Mouse (Mus musculus) activated CD4-positive, CD25-positive, alpha-beta regulatory T cell, adult 4 months (primary cell): ENCODE measurements around the gene Cep104. TPM values are rescaled to one million over a fixed set of nuclear protein-coding genes. Genes with fewer than 3 reads are reported as not detected.

Experiments
- ATAC-seq: one replicate; pipeline ENCODE4 v1.8.0; 2017
- polyA plus RNA-seq, 2 experiments: library from polyadenylated mRNA; unstranded; fragments of 100-300 nt; shearing (Covaris generic); gene quantifications; one replicate each; pipeline ENCODE4 v1.2.1; 2017

The Cep104 gene
- polyA plus RNA-seq: 1 to 10 TPM; 2.7 to 3.8 TPM

DNA sequence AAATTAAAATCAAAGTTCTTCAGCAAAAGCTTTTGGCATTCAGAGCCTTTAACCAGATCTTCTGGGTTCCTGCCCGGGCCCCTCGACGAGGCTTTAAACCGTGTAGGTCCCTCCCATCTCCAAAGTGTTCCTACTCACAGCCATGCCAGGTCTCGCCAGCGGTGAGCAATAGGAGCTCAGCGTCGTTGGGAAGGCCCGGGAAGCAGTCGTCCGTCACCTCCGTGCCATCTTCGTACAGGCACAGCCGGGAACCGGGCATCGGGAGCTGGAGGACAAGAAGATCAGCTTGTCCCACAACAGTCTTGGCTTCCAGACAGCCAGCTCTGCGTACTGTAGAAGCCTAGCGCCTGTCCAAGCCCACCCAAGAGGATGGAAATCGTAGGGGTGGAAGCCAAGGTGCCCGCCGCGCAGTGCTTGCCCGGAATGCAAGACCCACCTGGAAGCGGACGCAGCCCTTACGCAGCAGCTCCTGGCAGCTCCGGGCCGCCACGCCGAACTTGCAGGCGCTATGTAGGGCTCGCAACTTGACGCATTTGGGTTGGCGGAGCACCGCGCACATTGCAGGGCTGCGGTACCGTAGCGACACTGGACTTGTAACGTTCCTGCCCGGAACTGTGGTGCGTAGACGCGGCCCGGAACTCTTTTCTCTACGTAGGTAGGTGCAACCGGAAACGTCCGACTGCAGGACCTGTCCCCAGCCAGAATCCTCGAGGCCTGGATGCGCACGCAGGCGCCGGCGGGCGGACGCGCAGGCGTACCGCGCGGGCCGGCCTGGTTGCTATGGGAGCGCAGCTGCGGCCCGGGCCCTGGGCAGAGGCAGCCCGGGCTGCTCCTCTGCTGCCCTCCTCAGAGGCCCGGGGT, at the start of gene Cep104, which contains the start of gene Dffb:
Gene Cep104 (plus strand): TSS at position 764 of the 861 bp plus-strand sequence.
Gene Dffb (minus strand): TSS at position 696 of the 861 bp plus-strand sequence.
- ATAC-seq: peak; percentile 94

DNA sequence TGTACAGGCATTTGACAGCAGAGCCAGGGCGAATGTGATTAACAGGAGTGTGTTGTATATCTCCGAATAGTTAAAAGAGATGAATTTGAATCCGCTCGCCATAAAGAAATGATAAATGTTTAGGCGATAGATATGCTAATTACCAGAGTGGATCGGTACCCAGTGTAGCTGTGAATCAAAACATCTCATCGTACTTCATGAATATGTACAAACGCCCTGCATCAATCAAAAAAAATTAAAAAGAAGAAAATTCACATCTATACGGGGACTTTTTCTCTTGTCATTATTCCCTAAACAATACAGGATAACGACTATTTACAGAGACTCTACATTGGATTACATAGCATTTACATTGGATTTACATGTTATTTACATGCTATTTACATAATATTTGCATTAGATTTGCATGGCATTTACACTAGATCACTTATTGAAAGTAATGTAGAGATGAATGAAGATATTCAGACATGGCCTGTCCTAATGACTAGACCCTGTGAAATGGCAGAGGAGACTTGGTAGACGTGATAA, 46.2 kb upstream of the Cep104 start:
- no peak for ATAC-seq

- ATAC-seq: no peak
These were observed 45.6 kb upstream of the Cep104 start for GRCm38 (mm10) chr4:153929425-153929824.

DNA sequence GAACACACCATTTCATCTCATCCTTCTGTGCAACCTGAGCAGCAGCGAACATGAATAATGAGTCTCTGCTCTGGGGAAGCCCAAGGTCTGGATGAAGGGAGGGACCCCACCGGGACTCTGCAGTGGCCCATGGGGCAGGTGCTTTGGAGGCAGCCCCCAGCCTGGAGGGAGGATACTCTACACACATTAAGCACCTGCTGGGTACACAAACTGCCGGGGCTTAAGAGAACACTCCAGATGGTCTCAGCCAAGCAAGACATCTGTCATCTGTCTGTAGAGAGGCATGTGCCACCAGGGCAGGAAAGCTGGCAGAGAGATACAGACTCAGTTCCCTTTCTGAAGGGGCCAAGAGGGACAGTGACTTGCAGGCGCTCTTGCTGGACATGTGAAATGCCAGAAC, 45.1 kb upstream of the Cep104 start:
- ATAC-seq: no peak

GRCm38 (mm10) chr4:153943243-153943642, 31.8 kb upstream of the Cep104 start:
- ATAC-seq: no peak

GRCm38 (mm10) chr4:153944261-153944660, 30.7 kb upstream of the Cep104 start:
- no peak for ATAC-seq

DNA sequence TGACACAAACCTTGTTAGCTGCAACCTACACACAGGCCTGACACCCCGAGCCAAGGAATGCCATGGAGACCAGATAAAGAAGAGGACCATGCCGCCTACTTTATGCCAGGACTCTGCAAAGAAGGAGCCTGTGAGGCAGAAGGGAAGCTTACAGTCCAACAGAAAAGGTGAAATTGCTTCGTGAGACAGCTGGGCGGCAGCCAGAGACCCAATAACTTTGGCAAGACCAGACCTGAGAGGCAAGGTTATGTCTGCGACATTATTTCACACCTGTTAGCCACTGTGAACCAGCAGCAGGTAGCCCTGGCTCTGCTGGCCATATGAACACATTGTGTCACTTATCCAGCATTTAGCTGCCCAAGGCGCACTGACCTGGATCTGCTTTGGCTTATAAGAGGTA, 29.3 kb upstream of the Cep104 start:
- no peak for ATAC-seq

DNA sequence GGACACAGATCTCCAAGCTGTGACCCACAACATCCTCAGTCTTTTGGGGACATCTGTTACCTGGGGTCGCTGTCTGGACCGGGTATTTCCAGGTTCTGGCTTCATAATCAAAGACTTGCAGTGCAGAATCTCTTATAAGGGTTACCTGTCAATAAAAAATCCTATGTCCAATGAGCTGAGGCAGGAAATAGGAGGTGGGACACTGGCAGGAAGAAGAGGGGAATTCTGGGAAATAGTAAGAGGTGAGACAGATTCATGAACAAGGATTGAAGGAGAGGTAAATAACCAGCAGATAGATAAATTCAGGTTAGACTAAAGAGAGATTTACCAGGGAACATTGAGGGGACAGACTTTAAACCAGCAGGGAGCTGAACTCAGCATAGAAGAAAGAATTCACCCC, 24.6 kb upstream of the Cep104 start:
- no peak for ATAC-seq

DNA sequence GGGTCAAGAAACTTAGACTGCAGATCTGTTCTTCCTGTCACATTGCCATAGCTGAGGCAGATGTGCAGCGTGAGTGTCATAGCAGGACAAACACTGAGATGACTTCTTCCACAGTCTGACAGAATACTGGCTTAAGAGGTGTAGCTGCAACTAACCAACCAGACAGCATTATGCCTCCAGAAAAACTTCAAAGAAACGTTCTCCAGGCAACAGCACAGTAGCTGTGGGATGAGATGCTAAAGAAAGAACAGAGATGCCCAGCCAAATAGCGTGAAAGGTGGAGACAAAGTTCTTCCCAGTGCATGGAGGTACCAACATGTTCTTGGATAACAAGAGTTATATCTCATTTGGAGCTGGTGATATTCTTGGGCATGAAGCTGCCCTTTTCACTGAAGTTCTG, 23.8 kb upstream of the Cep104 start:
- ATAC-seq: no peak

DNA sequence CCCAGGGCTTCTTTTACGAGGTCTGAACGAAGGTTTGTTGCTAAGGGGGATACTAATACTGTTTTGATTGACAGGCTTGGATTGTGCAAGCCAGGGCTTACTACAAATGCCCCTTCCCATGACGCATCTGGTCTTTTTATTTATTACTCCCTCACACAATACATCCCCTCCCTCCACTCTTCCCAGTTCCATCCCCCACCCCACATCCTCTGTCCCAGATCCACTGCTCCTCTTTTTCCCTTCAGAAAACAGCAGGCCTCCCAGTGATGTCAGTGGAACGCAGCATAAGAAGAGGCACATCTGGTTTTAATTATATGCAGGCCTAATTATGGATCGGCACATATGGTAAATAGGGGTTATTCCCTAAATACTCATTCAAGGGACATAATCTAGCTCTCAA, 23.3 kb upstream of the Cep104 start:
- no peak for ATAC-seq

- ATAC-seq: no peak
These were observed 19.3 kb upstream of the Cep104 start for GRCm38 (mm10) chr4:153955651-153956050.

- peak; percentile 96 for ATAC-seq
These were observed 18.2 kb upstream of the Cep104 start, which contains the start of gene A430005L14Rik for GRCm38 (mm10) chr4:153956569-153957405. A430005L14Rik (plus strand) TSS chr4:153957237.

DNA sequence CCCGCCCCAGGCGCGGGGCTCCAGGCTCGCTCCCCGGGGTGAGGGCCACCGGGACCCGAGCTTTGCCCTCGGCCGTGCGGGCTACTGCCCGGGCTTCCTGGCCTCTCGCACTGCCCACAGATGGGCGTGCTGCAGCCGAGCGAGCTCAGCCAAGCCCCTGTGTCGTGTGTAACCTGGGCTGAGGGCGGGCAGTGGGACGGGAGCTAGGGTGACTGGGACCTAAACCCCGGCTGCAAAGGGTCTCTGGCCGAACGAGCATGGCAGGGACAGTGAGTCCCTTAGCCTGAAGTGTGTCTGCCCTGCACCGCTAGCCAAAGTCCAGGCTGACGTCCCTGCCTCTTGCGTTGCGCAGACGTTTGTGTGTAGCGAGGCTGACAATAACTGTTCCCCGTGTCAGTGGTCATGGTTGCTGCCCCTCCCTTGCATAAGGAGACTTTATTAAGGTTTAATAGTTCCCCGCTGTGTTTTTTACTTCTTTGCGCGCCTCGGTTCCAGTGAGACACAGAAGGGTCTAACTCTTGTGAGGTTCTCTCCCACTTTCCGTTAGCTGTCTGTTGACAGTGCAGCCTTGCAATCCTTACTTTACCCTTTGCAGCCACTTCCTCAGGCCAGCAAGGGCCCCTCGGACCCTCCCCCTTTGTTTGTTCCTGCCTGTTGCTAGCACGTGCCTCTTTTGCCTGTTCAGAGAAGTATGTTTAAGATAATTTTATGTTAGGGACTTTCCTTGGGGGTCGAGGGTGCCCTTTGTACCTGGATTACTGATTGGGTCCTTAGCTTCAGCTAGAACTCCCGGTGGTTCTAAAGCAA, 17.3 kb upstream of the Cep104 start:
- ATAC-seq: no peak

DNA sequence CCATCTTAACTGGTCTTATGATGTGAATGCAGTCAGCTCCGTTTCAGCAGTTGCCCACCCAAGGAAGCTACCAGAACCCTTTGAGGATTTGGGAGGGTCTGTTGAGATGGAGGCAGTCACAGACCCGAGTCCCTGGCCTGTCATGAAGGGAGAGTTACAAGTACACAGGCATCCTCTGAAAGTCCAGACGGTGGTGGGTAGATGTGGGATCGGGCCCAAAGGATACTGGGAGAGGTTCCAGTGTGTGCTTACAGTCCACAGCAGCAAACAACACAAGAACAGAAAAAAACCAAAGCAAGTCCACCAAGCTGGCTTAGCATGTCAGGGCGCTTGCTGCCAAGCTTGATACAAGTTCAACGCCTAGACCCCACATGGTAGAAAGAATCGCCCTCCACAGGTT, 12.4 kb upstream of the Cep104 start:
- ATAC-seq: no peak

- ATAC-seq: no peak
These were observed 8.3 kb upstream of the Cep104 start for GRCm38 (mm10) chr4:153966651-153967050.

- no peak for ATAC-seq
These were observed 7.4 kb upstream of the Cep104 start for GRCm38 (mm10) chr4:153967556-153967955.

GRCm38 (mm10) chr4:153968063-153968462, 6.9 kb upstream of the Cep104 start:
- no peak for ATAC-seq

- peak; percentile 30 for ATAC-seq
These were observed 283 bp downstream of the Cep104 start for GRCm38 (mm10) chr4:153975292-153975662.

DNA sequence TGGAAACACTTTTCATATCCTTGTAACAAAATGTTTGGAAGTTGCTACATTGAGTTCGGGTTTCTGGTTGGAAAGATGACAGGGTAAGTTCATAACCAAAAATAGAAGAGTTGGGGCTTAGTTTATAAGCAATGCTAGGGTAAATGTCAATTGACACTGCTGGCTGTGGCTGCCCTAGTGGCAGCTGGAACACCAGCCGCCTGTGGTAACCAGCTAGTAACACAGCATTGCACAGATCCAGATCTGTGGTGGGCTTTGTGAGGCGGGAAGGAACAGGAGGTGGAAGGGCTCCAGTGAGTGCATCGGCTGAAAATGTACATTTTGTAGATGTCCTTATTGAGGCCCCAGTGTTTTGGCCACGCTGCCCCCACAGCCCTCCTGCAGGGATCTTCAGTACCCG, 774 bp downstream of the Cep104 start:
- no peak for ATAC-seq

DNA sequence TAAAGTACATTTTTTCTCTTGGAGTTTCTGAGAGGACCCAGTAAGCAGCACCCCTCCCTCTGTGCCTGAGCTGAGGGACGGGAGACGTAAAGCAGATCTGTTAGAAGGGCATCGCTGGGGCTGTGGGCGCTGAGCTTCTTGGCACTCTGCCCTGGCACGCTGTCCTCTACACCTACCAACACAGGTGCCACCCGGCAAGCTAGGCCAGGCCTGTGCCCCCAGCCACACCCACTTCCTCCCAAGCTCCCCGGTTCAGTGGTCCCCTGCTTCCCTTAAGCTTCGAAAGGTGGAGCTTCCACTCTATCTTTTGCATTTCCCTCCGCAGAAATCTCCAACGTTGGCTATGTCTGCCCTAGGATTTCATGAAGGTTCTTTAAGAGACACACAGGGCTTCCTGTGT, 4.2 kb downstream of the Cep104 start:
- no peak for ATAC-seq

GRCm38 (mm10) chr4:153980470-153980869, 5.5 kb downstream of the Cep104 start:
- ATAC-seq: no peak

DNA sequence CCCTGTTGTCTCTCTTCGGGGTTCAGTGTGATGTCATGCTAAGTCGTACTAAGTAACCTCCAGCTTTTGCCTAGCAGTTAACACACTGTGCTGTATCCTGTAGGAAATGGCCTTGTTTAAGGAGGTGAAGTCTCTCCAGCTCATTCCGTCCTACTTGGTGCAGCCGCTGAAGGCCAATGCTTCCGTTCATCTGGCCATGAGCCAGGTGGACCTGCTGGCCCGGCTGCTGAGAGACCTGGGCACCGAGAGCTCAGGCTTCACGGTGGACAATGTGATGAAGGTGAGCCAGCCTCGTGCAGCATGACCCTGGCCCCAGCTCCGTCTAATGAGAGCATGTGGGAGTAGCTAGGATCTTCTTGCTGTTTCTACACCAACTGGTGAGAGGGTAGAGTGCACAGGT, 17.7 kb downstream of the Cep104 start:
- ATAC-seq: no peak
